Mouse (Mus musculus) limb, embryonic 15.5 days (tissue): ENCODE measurements around the gene Cabp4. TPM values are rescaled to one million over a fixed set of nuclear protein-coding genes. Genes with fewer than 3 reads are reported as not detected.
"Not testable (repeated sequence)": the region's sequence is repeated elsewhere in the genome, so short reads cannot be mapped to it uniquely, and the experiment has no call there.

Source experiments
- ATAC-seq: fragments of 200-750 bp; cut with Nextera tagmentation; 2 replicates; pipeline ENCODE4 v1.8.0; 2017; ENCODE audit warnings: low read depth, moderate TSS enrichment; ENCODE audit not compliant: insufficient number of reproducible peaks, low FRiP score, low TSS enrichment
- H3K27ac ChIP-seq: fragments of 300-500 bp; sonication (generic); 2 replicates; pipeline ENCODE4 v1.5.1; 2015; ENCODE audit warnings: moderate library complexity, mild to moderate bottlenecking, inconsistent platforms
- H3K27me3 ChIP-seq: fragments of 300-500 bp; sonication (generic); 2 replicates; pipeline ENCODE4 v1.6.1; 2015; ENCODE audit warnings: inconsistent platforms
- H3K36me3 ChIP-seq: fragments of 300-500 bp; sonication (generic); 2 replicates; pipeline ENCODE4 v1.6.1; 2015; ENCODE audit warnings: inconsistent platforms
- H3K4me1 ChIP-seq: fragments of 300-500 bp; sonication (generic); 2 replicates; pipeline ENCODE4 v1.6.1; 2015; ENCODE audit warnings: inconsistent platforms
- H3K4me2 ChIP-seq: fragments of 300-500 bp; sonication (generic); 2 replicates; pipeline ENCODE4 v1.6.1; 2015; ENCODE audit warnings: mild to moderate bottlenecking, inconsistent platforms
- H3K4me3 ChIP-seq: fragments of 300-500 bp; sonication (generic); 2 replicates; pipeline ENCODE4 v1.5.1; 2015; ENCODE audit warnings: mild to moderate bottlenecking, inconsistent platforms
- H3K9ac ChIP-seq: fragments of 300-500 bp; sonication (generic); 2 replicates; pipeline ENCODE4 v1.6.1; 2015; ENCODE audit warnings: inconsistent platforms
- H3K9me3 ChIP-seq: fragments of 300-500 bp; sonication (generic); 2 replicates; pipeline ENCODE4 v1.6.1; 2016; ENCODE audit warnings: inconsistent platforms
- WGBS: fragments of 180-500 bp; shearing (Covaris S2); methylation state at CpG from one replicate; pipeline ENCODE4 v1.1.7; 2015; 5-methylcytosine and 5-hydroxymethylcytosine counted together
- polyA plus RNA-seq: library from polyadenylated mRNA; unstranded; fragments of >200 nt; fragmentation: Nextera tagmentation; extraction: Ambion mirVana; gene quantifications from 2 replicates; pipeline ENCODE4 v1.2.1, GENCODE M21; 2015

Gene Cabp4
- polyA plus RNA-seq, 1 experiment from 2014 or later: 0.05 TPM

GRCm38 (mm10) chr19:4126759-4127495 is 16.9 kb downstream of the Cabp4 start:
- ATAC-seq: no peak
- H3K4me1 ChIP-seq: peaks cover 13% of the 10 kb centered on the region
- H3K9me3 ChIP-seq: no peaks in the 10 kb centered on the region
- peak overlapping the region; percentile 79 for H3K9ac ChIP-seq
- peak overlapping the region; percentile 66 for H3K4me2 ChIP-seq
- peak overlapping the region; percentile 81 for H3K4me3 ChIP-seq
- peak overlapping the region; percentile 75; the same call in 1 of the 2 replicates for H3K27ac ChIP-seq
- H3K27me3 ChIP-seq: no peaks in the 10 kb centered on the region
- 36% methylated on average over 7 of the region's 7 CpGs for WGBS
- H3K36me3 ChIP-seq: peaks cover 40% of the 10 kb centered on the region

- H3K4me1 ChIP-seq: peaks cover 13% of the 10 kb centered on the region
- H3K4me2 ChIP-seq: peak within 1 kb of the TSS; percentile 66
- H3K27me3 ChIP-seq: no peaks in the 10 kb centered on the region
- peak within 1 kb of the TSS; percentile 79 for H3K9ac ChIP-seq
- under 1% methylated on average over 62 of the region's 64 CpGs for WGBS
- peak within 1 kb of the TSS; percentile 81 for H3K4me3 ChIP-seq
- peak; percentile 95 for ATAC-seq
- H3K27ac ChIP-seq: peak within 1 kb of the TSS; percentile 75
- H3K9me3 ChIP-seq: no peaks in the 10 kb centered on the region
- H3K36me3 ChIP-seq: peaks cover 31% of the 10 kb centered on the region
Observed at GRCm38 (mm10) chr19:4125741-4126696, 17.8 kb downstream of the Cabp4 start, which contains the start of gene Aip. Aip (minus strand) TSS chr19:4125858.

DNA sequence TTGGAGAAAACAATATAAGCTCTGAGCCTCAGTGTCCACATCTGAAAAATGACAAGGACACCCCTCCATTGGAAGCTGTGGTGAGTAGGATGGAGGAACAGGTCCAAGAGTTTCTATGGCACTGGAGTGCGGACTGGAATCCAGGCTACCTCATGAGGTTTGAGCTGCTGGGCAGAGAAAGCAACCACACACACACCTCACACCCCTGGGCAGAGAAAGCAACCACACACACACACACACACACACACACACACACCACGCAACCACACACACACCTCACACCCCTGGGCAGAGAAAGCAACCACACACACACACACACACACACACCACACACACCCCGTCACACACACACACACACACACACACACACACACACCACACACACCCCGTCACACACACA is 18.6 kb downstream of the Cabp4 start:
- Histone ChIP-seq H3K36me3 (peaks cover 26% of the 10 kb centered on the region), H3K4me1 (peaks cover 21% of the 10 kb centered on the region), H3K4me3 (peak overlapping the region; percentile 81), H3K27ac (peak overlapping the region; percentile 73), H3K4me2 (peak overlapping the region; percentile 66)
- not testable (repeated sequence) for H3K27me3 ChIP-seq, H3K9ac ChIP-seq, H3K9me3 ChIP-seq
- 5% methylated on average over 4 of the region's 4 CpGs for WGBS
- peak; percentile 38 for ATAC-seq

GRCm38 (mm10) chr19:4124432-4124831 is 19.4 kb downstream of the Cabp4 start:
- no peak for ATAC-seq
- no peak overlapping the region for H3K4me2 ChIP-seq

GRCm38 (mm10) chr19:4122411-4123370 is 21.1 kb downstream of the Cabp4 start:
- peaks cover 23% of the 10 kb centered on the region for H3K4me1 ChIP-seq
- WGBS: 84% methylated on average over 7 of the region's 7 CpGs
- H3K9ac ChIP-seq: no peak overlapping the region
- no peak overlapping the region for H3K4me3 ChIP-seq
- no peak for ATAC-seq
- H3K36me3 ChIP-seq: peaks cover 7% of the 10 kb centered on the region
- H3K4me2 ChIP-seq: no peak overlapping the region
- no peaks in the 10 kb centered on the region for H3K27me3 ChIP-seq
- no peak overlapping the region for H3K27ac ChIP-seq
- H3K9me3 ChIP-seq: no peaks in the 10 kb centered on the region

More at GRCm38 (mm10) chr19:4124432-4124831, 19.4 kb downstream of the Cabp4 start:
- Histone ChIP-seq H3K9ac (no peak overlapping the region), H3K4me3 (no peak overlapping the region), H3K27me3 (no peaks in the 10 kb centered on the region), H3K36me3 (peaks cover 18% of the 10 kb centered on the region), H3K4me1 (peaks cover 24% of the 10 kb centered on the region), H3K9me3 (no peaks in the 10 kb centered on the region), H3K27ac (0 out of 2 replicates have a peak overlapping the region, but pooled peaks have one; percentile 73)
- WGBS: 75% methylated on average over 4 of the region's 4 CpGs

- not testable (repeated sequence) for H3K27me3 ChIP-seq, H3K9me3 ChIP-seq, ATAC-seq, H3K9ac ChIP-seq, H3K4me2 ChIP-seq, H3K27ac ChIP-seq
- Histone ChIP-seq H3K36me3 (peaks cover 12% of the 10 kb centered on the region), H3K4me3 (peak overlapping the region; percentile 46; the same call in 1 of the 2 replicates), H3K4me1 (peaks cover 17% of the 10 kb centered on the region)
- 59% methylated on average over 6 of the region's 6 CpGs for WGBS
Observed at GRCm38 (mm10) chr19:4121896-4122295, 21.9 kb downstream of the Cabp4 start.

DNA sequence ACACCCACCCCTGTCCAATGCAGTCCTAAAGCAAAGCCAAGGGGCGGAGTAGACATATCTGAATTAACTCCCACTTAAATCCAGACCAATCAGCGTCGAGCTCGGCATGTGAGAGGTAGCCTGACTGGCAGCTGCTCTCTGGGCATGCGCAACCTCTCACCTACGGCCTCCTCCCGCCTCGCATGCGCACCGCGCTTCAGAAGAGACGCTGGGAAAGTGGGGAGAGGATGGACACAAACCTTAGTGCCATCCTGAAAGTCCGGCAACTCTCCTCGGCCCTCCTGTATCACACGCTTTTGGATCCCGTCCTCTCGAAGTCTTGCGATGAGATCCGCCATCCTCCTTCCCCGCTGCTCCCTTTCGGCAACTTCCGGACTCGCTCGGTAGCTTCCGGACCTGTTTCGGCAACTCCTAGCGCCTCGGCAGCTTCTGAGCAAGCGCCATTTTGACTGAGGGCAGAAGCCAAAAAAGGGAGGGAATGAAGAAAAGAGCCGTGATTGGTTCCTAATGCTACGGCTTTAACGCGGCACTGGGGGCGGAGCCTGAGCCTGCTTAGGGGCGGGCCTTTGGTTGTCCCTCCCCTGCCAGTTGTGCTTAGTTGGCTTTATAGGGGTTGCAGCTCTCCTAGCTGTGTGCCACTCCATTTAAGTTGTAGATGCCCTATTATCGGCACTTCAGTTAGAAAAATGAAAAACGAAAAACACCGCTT is 22.6 kb downstream of the Cabp4 start:
- Histone ChIP-seq H3K4me1 (peaks cover 11% of the 10 kb centered on the region), H3K9ac (peak overlapping the region; percentile 44; the same call in 1 of the 2 replicates), H3K4me2 (peak overlapping the region; percentile 51), H3K36me3 (peaks cover 18% of the 10 kb centered on the region), H3K27me3 (no peaks in the 10 kb centered on the region), H3K4me3 (peak overlapping the region; percentile 46), H3K27ac (peak overlapping the region; percentile 79), H3K9me3 (no peaks in the 10 kb centered on the region)
- 3% methylated on average over 38 of the region's 38 CpGs for WGBS
- ATAC-seq: peak; percentile 75

DNA sequence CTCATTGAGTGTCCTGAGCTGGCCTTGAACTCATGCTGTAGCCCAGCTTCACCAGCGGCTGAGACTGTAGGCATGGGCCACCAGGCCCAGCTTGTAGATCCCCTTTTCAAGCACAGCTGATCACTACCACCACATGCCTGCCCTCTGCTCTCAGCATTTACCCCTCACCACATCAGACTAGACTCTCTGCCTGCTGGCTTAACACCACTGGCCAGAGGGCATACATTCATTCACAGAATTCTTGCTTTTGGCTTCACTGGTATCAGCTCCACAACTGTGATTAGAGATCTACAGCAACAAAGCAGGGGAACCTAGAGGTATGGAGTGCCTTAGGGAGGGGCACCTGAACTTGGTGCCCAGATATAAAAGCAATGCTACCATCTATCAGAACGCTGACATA is 23.3 kb downstream of the Cabp4 start:
- Histone ChIP-seq H3K36me3 (peaks cover 26% of the 10 kb centered on the region), H3K9ac (no peak overlapping the region), H3K27me3 (no peaks in the 10 kb centered on the region), H3K4me1 (peaks cover 11% of the 10 kb centered on the region), H3K4me3 (peak overlapping the region; percentile 46), H3K9me3 (no peaks in the 10 kb centered on the region), H3K4me2 (peak overlapping the region; percentile 51), H3K27ac (no peak overlapping the region)
- ATAC-seq: no peak
- WGBS: 96% methylated on average over 2 of the region's 2 CpGs

GRCm38 (mm10) chr19:4119716-4120487 is 23.9 kb downstream of the Cabp4 start:
- H3K4me1 ChIP-seq: peaks cover 11% of the 10 kb centered on the region
- H3K27ac ChIP-seq: no peak overlapping the region
- H3K4me2 ChIP-seq: peak overlapping the region; percentile 51
- no peak overlapping the region for H3K9ac ChIP-seq
- H3K27me3 ChIP-seq: no peaks in the 10 kb centered on the region
- ATAC-seq: no peak
- no peak overlapping the region for H3K4me3 ChIP-seq
- WGBS: 91% methylated on average over 6 of the region's 6 CpGs
- peaks cover 32% of the 10 kb centered on the region for H3K36me3 ChIP-seq
- H3K9me3 ChIP-seq: no peaks in the 10 kb centered on the region

GRCm38 (mm10) chr19:4118350-4118749 is 25.5 kb downstream of the Cabp4 start:
- peaks cover 25% of the 10 kb centered on the region for H3K4me1 ChIP-seq
- peaks cover 47% of the 10 kb centered on the region for H3K36me3 ChIP-seq
- no peak for ATAC-seq
- H3K9me3 ChIP-seq: no peaks in the 10 kb centered on the region
- H3K27me3 ChIP-seq: no peaks in the 10 kb centered on the region
- no peak overlapping the region for H3K4me3 ChIP-seq
- no peak overlapping the region for H3K27ac ChIP-seq
- H3K9ac ChIP-seq: no peak overlapping the region
- H3K4me2 ChIP-seq: no peak overlapping the region
- 86% methylated on average over 2 of the region's 2 CpGs for WGBS
